Mouse (Mus musculus): Measurements from ENCODE around the gene Scn4a. TPM values are rescaled to one million over a fixed set of nuclear protein-coding genes. Genes with fewer than 3 reads are reported as not detected.

Gene Scn4a
- polyA plus RNA-seq, 1 experiment from 2014 or later: 0.16 TPM

DNA sequence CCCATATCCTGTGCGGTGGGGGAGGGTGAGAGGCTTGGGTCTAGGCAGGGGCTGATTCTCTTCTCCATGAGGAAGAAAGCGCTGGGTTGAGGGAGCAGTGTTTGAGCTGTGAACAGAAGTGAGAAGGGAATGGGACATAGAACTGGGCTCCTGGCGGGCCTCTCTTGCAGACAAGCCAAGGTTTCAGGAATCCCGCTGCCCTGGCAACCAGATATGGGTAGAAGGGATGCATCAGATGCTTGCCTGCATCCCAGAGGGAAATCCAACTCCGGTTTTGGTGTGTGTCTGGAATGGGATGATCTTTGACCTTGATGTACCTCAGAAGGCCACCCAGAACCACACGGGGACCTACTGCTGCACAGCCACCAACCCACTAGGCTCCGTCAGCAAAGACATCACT lies 66.9 kb downstream of the Scn4a start:
- Histone ChIP-seq H3K4me3 (no peak overlapping the region), H3K9ac (no peak overlapping the region), H3K36me3 (no peaks in the 10 kb centered on the region), H3K4me1 (peaks cover 7% of the 10 kb centered on the region), H3K27ac (no peak overlapping the region), H3K4me2 (no peak overlapping the region), H3K27me3 (no peaks in the 10 kb centered on the region), H3K9me3 (no peaks in the 10 kb centered on the region)
- 82% methylated on average over 7 of the region's 7 CpGs for WGBS
- ATAC-seq (ENCODE audit: borderline replicate concordance, extremely low read depth, low FRiP score, low TSS enrichment): no peak

DNA sequence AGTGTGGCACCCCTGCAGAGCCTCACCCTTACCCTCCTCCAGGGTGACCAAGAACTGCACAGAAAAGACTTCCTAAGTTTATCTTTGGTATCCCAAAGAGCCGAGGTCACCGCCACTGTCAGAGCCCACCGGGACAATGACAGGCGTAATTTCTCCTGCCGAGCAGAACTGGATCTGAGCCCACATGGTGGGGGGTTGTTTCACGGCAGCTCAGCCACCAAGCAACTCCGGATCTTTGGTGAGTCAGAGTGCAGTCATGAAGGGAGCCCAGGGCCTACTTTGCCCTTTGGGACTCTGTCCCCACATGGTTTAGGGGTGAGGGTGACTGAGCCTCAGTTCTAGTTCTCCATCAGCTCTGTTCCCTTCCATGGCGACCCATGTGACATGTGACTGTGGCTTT lies 69.0 kb downstream of the Scn4a start:
- no peak overlapping the region for H3K4me2 ChIP-seq
- no peak overlapping the region for H3K4me3 ChIP-seq
- ATAC-seq (ENCODE audit: borderline replicate concordance, extremely low read depth, low FRiP score, low TSS enrichment): no peak
- no peaks in the 10 kb centered on the region for H3K9me3 ChIP-seq
- no peak overlapping the region for H3K9ac ChIP-seq
- 45% methylated on average over 8 of the region's 8 CpGs for WGBS
- no peaks in the 10 kb centered on the region for H3K36me3 ChIP-seq
- no peak overlapping the region for H3K27ac ChIP-seq
- H3K27me3 ChIP-seq: no peaks in the 10 kb centered on the region
- H3K4me1 ChIP-seq: peaks cover 7% of the 10 kb centered on the region

DNA sequence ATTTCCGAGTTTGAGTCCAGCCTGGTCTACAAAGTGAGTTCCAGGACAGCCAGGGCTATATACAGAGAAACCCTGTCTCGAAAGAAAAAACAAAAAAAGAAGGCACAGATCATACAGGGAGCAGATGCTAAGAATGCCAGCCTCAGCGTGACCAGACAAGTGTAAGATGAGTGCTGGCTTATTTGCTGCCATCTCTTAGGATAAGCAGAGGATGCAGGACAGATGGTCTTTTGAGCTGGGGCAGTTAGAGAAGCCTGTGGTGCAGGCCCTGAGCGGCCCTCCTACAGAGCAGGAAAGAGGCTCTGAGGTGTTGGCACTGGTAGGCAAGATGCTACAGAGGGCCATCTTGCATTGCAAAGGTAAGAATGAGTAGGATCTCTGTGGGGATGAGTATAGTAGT lies 69.7 kb downstream of the Scn4a start:
- Histone ChIP-seq H3K4me1 (peaks cover 7% of the 10 kb centered on the region), H3K9ac (no peak overlapping the region), H3K4me3 (no peak overlapping the region), H3K27me3 (no peaks in the 10 kb centered on the region), H3K4me2 (no peak overlapping the region), H3K27ac (no peak overlapping the region), H3K9me3 (no peaks in the 10 kb centered on the region), H3K36me3 (no peaks in the 10 kb centered on the region)
- no peak for ATAC-seq (ENCODE audit: borderline replicate concordance, extremely low read depth, low FRiP score, low TSS enrichment)
- WGBS: 73% methylated on average over 4 of the region's 4 CpGs

DNA sequence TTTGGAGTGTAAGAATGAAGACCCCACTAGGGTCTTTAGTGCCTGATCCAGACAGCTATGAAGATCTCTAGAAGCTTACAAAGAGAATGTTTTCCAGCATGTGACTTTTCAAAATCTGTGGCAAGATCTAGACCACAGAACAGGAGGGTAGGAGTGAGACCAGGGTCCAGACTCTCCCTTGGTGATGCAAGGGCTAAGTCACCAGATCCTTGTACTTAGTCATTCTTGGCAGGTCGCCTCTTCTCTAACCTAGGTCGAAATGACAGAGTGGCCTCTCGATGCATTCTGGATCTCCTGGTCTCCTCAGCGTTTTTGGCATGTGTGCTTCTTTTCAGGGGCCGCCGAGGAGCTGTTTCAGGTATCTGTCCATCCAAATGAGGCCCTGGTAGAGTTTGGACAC lies 70.6 kb downstream of the Scn4a start:
- H3K27ac ChIP-seq: no peak overlapping the region

DNA sequence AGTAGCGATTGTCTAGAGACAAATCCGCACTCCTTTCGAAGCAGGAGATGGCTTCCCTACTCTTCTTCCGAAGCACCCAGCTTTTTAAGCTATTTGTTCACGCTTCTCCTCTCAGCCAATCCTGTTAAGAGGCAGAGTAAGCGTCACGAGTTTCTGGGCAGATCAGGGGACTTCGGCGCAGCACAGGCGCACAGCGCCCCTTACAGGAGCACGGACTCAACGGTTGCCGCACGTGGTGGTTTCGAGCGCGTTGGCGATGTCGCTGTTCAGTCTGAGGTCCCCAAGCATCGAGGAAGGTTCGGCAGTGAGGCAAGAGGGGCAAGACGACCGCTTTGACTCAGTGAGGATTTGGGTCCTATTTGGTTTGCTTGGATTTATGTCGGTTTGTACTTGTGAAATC lies 76.6 kb downstream of the Scn4a start, which contains the start of gene Tcam1:
Tcam1 (plus strand) TSS at position 219 of the 400 bp plus-strand sequence.
- Histone ChIP-seq H3K9ac (no peak within 1 kb of the TSS), H3K27ac (peak within 1 kb of the TSS; percentile 87), H3K4me3 (peak within 1 kb of the TSS; percentile 7; the same call in 1 of the 2 replicates), H3K9me3 (no peaks in the 10 kb centered on the region), H3K4me1 (peaks cover 33% of the 10 kb centered on the region), H3K36me3 (no peaks in the 10 kb centered on the region), H3K27me3 (no peaks in the 10 kb centered on the region), H3K4me2 (peak within 1 kb of the TSS; percentile 47)
- 4% methylated on average over 25 of the region's 25 CpGs for WGBS
- peak; percentile 19; the same call in 1 of the 2 replicates for ATAC-seq (ENCODE audit: borderline replicate concordance, extremely low read depth, low FRiP score, low TSS enrichment)

More for the DNA sequence above, 70.6 kb downstream of the Scn4a start:
- no peak overlapping the region for H3K4me2 ChIP-seq
- H3K4me3 ChIP-seq: no peak overlapping the region
- WGBS: 72% methylated on average over 6 of the region's 6 CpGs
- no peaks in the 10 kb centered on the region for H3K27me3 ChIP-seq
- no peaks in the 10 kb centered on the region for H3K36me3 ChIP-seq
- no peak overlapping the region for H3K9ac ChIP-seq
- no peak for ATAC-seq (ENCODE audit: borderline replicate concordance, extremely low read depth, low FRiP score, low TSS enrichment)
- no peaks in the 10 kb centered on the region for H3K9me3 ChIP-seq
- peaks cover 7% of the 10 kb centered on the region for H3K4me1 ChIP-seq

DNA sequence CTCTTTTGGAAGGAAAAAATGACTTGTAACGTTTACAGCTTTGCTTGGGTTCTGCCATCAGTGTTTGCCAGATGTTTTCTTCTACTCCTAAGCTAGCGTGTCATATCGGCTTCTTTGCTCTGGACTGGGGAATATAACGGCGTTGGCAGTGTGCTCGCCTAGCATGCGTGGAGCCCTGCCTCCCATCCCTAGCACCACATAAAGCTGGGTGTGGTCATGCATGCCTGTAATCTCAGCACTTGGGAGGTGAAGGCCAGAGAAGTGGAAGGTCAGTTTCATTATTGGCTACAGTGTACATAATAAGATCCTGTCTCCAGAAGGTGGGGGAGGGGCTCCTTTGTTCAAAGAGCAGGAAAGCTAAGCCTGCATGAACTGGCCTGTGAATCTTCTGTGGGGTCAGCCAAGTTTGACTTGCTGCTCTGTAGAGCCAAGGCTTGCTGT lies 78.1 kb downstream of the Scn4a start:
- H3K4me3 ChIP-seq: no peak overlapping the region
- H3K9ac ChIP-seq: no peak overlapping the region
- peak; percentile 40 for ATAC-seq (ENCODE audit: borderline replicate concordance, extremely low read depth, low FRiP score, low TSS enrichment)
- no peak overlapping the region; the same call in 1 of the 2 replicates for H3K4me2 ChIP-seq
- H3K27ac ChIP-seq: peak overlapping the region; percentile 87
- H3K36me3 ChIP-seq: no peaks in the 10 kb centered on the region
- H3K4me1 ChIP-seq: peaks cover 48% of the 10 kb centered on the region
- H3K27me3 ChIP-seq: no peaks in the 10 kb centered on the region
- no peaks in the 10 kb centered on the region for H3K9me3 ChIP-seq
- 39% methylated on average over 7 of the region's 7 CpGs for WGBS

DNA sequence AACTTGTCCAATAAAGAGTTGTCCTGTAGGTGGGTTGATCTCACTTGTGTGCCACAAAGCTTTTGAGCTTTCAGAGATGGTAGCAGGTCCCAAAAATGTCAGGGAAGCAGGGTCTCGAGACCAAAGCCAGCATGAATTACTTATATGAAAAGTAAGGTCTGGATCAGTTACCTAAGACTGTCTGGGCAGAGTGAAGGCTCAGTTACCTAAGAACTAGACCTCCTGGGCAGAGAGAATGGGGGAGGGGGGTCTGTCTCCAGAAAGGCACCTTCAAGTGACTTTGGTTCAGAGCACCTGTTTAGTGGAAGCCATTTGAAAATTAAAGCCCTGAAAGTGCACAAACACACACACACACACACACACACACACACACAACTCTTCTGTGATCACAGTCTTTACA lies 78.7 kb downstream of the Scn4a start:
- 84% methylated on average over 1 of the region's 1 CpGs for WGBS
- H3K27ac ChIP-seq: peak overlapping the region; percentile 87

DNA sequence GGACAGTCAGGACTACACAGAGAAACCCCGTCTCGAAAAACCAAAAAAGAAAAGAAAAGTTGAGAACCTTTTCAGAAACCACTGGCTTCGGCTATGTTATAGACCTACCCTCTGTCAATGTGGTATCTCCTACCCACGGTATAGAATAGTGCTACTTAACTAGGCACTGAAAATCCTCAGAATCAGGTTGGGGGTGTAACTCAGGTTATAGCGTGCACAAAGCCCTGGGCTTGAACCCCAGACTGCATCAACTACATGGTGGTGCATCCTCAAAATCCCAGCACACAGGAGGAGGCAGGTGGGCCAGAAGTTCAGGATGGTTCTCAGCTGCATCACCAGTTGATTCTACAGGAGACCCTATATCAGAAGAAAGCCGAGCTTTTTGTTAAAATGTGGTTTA lies 79.3 kb downstream of the Scn4a start:
- Histone ChIP-seq H3K9me3 (no peaks in the 10 kb centered on the region), H3K27me3 (no peaks in the 10 kb centered on the region), H3K9ac (no peak overlapping the region), H3K4me3 (peak overlapping the region; percentile 90; the same call in 1 of the 2 replicates), H3K27ac (peak overlapping the region; percentile 87), H3K4me1 (peaks cover 57% of the 10 kb centered on the region), H3K36me3 (no peaks in the 10 kb centered on the region), H3K4me2 (peak overlapping the region; percentile 78; the same call in 1 of the 2 replicates)
- WGBS: 93% methylated on average over 6 of the region's 6 CpGs
- no peak for ATAC-seq (ENCODE audit: borderline replicate concordance, extremely low read depth, low FRiP score, low TSS enrichment)

More for the DNA sequence above, 78.7 kb downstream of the Scn4a start:
- Histone ChIP-seq H3K9me3 (no peaks in the 10 kb centered on the region), H3K4me2 (no peak overlapping the region), H3K9ac (no peak overlapping the region), H3K27me3 (no peaks in the 10 kb centered on the region), H3K4me3 (no peak overlapping the region), H3K4me1 (peaks cover 51% of the 10 kb centered on the region), H3K36me3 (no peaks in the 10 kb centered on the region)
- no peak for ATAC-seq (ENCODE audit: borderline replicate concordance, extremely low read depth, low FRiP score, low TSS enrichment)

DNA sequence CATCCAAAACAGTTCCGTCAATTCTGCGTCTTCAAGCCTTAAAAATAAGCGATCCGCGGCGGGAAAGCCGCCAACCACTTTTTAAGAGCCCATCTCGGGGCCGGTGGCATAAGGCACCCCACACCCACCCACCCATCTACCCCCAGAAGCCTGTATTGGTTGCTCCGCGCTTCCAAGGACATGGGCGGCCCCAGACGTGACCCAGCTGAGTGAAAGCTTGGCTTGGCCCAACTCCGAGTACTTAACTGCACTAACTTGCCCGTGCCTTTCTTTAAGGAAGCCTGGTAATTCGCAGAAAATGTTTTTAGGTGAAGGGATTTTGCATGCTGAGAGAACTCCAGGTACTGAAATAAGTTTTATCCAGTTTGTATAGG lies 79.8 kb downstream of the Scn4a start:
- ATAC-seq (ENCODE audit: borderline replicate concordance, extremely low read depth, low FRiP score, low TSS enrichment): no peak
- Histone ChIP-seq H3K9me3 (no peaks in the 10 kb centered on the region), H3K36me3 (no peaks in the 10 kb centered on the region), H3K4me3 (peak overlapping the region; percentile 90), H3K27me3 (no peaks in the 10 kb centered on the region), H3K9ac (peak overlapping the region; percentile 56), H3K27ac (peak overlapping the region; percentile 87), H3K4me1 (peaks cover 62% of the 10 kb centered on the region), H3K4me2 (peak overlapping the region; percentile 78)
- 7% methylated on average over 16 of the region's 16 CpGs for WGBS

DNA sequence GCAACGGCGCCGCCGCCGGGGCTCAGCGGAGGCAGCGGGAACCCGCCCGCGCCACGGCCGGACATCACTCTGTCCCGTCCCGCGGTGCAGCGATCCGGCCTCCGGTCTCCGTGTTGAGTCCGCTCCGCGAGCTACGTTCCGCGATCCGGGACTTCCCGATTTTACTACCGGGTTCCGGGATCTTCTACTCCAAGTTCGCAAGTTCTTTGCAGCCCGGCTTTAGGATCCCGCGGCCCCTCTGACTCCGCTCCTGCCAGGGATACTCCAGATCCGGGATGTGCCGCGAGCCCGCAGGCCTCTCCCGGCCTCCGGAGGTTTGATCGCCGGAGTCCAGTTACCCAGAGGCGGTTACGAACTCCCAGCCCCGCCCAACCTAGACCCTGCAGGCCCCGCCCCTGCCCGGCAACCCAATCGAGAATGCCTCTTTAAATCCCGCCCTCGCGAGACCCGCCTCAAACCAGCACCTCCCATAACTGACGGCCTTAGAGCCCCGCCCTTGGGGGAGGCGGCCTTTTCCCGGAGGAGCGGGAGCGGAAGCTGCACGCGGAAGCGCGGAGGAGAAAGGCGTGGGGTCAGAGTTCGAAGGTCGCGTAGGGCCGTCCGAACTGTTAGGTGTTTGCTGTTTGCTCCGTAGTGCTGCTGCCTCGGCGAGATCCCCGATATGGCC lies 80.3 kb downstream of the Scn4a start, which contains the start of gene Smarcd2:
Smarcd2 (minus strand) TSS at position 329 of the 667 bp plus-strand sequence.
- WGBS: under 1% methylated on average over 72 of the region's 72 CpGs
- peaks cover 67% of the 10 kb centered on the region for H3K4me1 ChIP-seq
- H3K36me3 ChIP-seq: no peaks in the 10 kb centered on the region; the same call in 1 of the 2 replicates
- peak; percentile 91 for ATAC-seq (ENCODE audit: borderline replicate concordance, extremely low read depth, low FRiP score, low TSS enrichment)
- no peaks in the 10 kb centered on the region for H3K27me3 ChIP-seq
- H3K4me3 ChIP-seq: peak within 1 kb of the TSS; percentile 90
- H3K9ac ChIP-seq: peak within 1 kb of the TSS; percentile 96
- peak within 1 kb of the TSS; percentile 98 for H3K27ac ChIP-seq
- H3K4me2 ChIP-seq: peak within 1 kb of the TSS; percentile 78
- no peaks in the 10 kb centered on the region for H3K9me3 ChIP-seq

DNA sequence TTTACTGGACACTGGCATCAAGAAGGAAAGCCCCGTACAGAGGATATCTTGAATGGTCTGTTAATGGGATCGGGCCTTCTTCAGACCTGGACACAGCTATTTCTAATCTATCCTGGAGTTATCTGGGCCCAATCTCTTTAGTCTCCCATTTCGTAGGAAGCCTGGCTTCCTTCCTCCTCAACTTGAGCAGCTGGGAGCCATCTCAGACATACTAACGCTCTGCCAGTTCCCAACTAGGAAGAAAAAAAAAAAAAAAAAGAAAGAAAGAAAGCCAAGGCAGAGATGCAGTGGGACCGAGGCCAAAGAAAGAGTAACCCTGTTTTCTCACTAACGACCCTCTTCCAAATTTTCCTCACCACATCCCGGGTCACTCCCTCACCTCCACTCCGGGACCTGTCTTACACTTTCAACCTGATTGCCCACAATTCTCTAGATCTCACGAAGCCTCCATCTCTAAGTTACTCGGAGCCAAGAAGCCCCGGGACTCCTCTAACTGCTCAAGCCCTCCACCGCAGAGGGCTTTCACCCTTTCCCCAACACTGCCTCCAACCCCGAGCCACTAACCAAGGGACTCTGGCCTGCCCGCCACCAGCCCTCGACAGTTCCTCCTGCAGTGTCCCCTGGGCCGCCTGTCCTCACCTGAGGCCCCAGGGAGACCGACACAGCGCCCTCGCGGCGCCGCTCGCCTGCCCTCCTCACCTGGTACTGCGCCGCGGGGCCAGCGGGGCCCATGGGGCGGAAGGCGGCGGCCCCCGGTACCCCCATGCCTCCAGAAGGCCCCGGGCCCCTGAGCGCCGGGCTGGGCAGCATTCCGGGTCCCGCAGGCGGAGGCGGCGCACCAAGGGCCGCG lies 81.1 kb downstream of the Scn4a start:
- Histone ChIP-seq H3K4me3 (peak overlapping the region; percentile 90), H3K4me1 (peaks cover 74% of the 10 kb centered on the region), H3K27ac (peak overlapping the region; percentile 98), H3K4me2 (peak overlapping the region; percentile 71), H3K9ac (peak overlapping the region; percentile 96), H3K36me3 (peaks cover 7% of the 10 kb centered on the region), H3K9me3 (no peaks in the 10 kb centered on the region), H3K27me3 (no peaks in the 10 kb centered on the region)
- ATAC-seq (ENCODE audit: borderline replicate concordance, extremely low read depth, low FRiP score, low TSS enrichment): peak; percentile 27
- WGBS: 1% methylated on average over 41 of the region's 41 CpGs

Data from lung, embryonic 15.5 days (tissue).